Mouse (Mus musculus) MEL (cell line): ENCODE data around the gene Art2b.

Experiments
- E2F4 ChIP-seq: IDR thresholded peaks from 2 replicates; pipeline ENCODE4 v1.6.1; 2011; ENCODE audit warnings: low read depth, low read length, improper control_type of control experiment, borderline replicate concordance
- EP300 ChIP-seq, 2 experiments: IDR thresholded peaks; 2 replicates each; pipeline ENCODE4 v1.6.1; 2011; ENCODE audit warnings: improper control_type of control experiment in 2 of 2, low read length in 2 of 2, low read depth in 1 of 2, mild to moderate bottlenecking in 1 of 2
- GABPA ChIP-seq: IDR thresholded peaks from 2 replicates; pipeline ENCODE4 v1.6.1; 2012; ENCODE audit warnings: low read depth, mild to moderate bottlenecking, inconsistent platforms, low read length, improper control_type of control experiment, moderate library complexity
- KAT2A ChIP-seq: conservative IDR thresholded peaks from 2 replicates; pipeline ENCODE4 v1.6.1; 2012; ENCODE audit warnings: low read depth, low read length, improper control_type of control experiment, inconsistent platforms
- POLR2A ChIP-seq, 2 experiments: IDR thresholded peaks; 2 replicates each; pipeline ENCODE4 v1.6.1; 2011 to 2012; ENCODE audit warnings: low read length in 2 of 2, mild to moderate bottlenecking in 2 of 2, control low read depth in 1 of 2, improper control_type of control experiment in 1 of 2, low read depth in 1 of 2, moderate library complexity in 1 of 2; ENCODE audit not compliant: control insufficient read depth in 1 of 2, insufficient read depth in 1 of 2, poor library complexity in 1 of 2

DNA sequence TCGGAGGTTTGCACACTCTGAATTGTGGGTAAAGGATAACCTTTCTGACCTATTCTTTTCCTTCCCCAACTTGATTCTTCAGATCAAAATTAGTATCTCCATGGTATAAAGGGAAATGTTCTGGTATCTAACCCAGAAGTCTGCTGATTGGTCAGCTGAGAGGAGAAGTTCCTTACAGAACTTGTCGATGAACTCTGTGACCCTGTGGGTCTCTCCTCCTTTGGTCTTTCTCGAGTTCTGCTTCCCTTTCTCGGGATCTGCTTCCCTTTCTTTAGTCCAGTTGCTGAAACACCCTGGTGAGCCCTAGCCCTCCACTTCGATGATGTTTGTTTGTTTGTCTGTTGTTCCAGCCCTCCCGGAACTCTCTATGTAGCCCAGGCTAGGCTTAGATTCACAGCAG is 22.4 kb upstream of the Art2b start:
- no peak for TF ChIP-seq POLR2A (IDR thresholded peaks at IDR 0.05; ENCODE audit: control insufficient read depth in 1 of 2, insufficient read depth in 1 of 2, low read depth in 1 of 2, low read length in 2 of 2, poor library complexity in 1 of 2)
- no peak for TF ChIP-seq E2F4
- TF ChIP-seq KAT2A: no peak
- TF ChIP-seq GABPA: no peak
- TF ChIP-seq EP300 (IDR thresholded peaks at IDR 0.05; ENCODE audit: low read depth in 1 of 2, low read length in 2 of 2): no peak
